Mouse (Mus musculus): Measurements from ENCODE around the gene Cnot8.
"Not testable (repeated sequence)": the region's sequence is repeated elsewhere in the genome, so short reads cannot be mapped to it uniquely, and the experiment has no call there.

Cnot8 gene

GRCm38 (mm10) chr11:58103697-58104306, at the start of gene Cnot8:
TSS of gene Cnot8 (plus strand) at chr11:58104153.
- peak; percentile 99 for DNase-seq

GRCm38 (mm10) chr11:58057455-58057854, 46.5 kb upstream of the Cnot8 start:
- DNase-seq = peak; percentile 42

GRCm38 (mm10) chr11:58059752-58060151, 44.2 kb upstream of the Cnot8 start:
- not testable (repeated sequence) for DNase-seq

GRCm38 (mm10) chr11:58061218-58061617, 42.7 kb upstream of the Cnot8 start:
- not testable (repeated sequence) for DNase-seq

GRCm38 (mm10) chr11:58062586-58062985, 41.4 kb upstream of the Cnot8 start:
- DNase-seq = no peak

GRCm38 (mm10) chr11:58065025-58065424, 38.9 kb upstream of the Cnot8 start:
- DNase-seq = no peak

GRCm38 (mm10) chr11:58072978-58073377, 31.0 kb upstream of the Cnot8 start:
- no peak for DNase-seq

GRCm38 (mm10) chr11:58077270-58077669, 26.7 kb upstream of the Cnot8 start:
- DNase-seq = no peak

GRCm38 (mm10) chr11:58081716-58082115, 22.2 kb upstream of the Cnot8 start:
- DNase-seq = no peak

GRCm38 (mm10) chr11:58092541-58092940, 11.4 kb upstream of the Cnot8 start:
- DNase-seq = no peak

- no peak for DNase-seq
These were observed 10.9 kb upstream of the Cnot8 start, which contains the start of gene Gm12248 for GRCm38 (mm10) chr11:58093021-58093528. TSS of gene Gm12248 (minus strand) at chr11:58093134.

GRCm38 (mm10) chr11:58094766-58095165, 9.2 kb upstream of the Cnot8 start:
- DNase-seq = no peak

GRCm38 (mm10) chr11:58095561-58095960, 8.4 kb upstream of the Cnot8 start:
- no peak for DNase-seq

GRCm38 (mm10) chr11:58096160-58096559, 7.8 kb upstream of the Cnot8 start:
- DNase-seq = no peak

GRCm38 (mm10) chr11:58096821-58097620, 6.9 kb upstream of the Cnot8 start:
- no peak for DNase-seq

GRCm38 (mm10) chr11:58097621-58098365, 6.2 kb upstream of the Cnot8 start:
- no peak for DNase-seq

GRCm38 (mm10) chr11:58098366-58098720, 5.6 kb upstream of the Cnot8 start:
- DNase-seq = not testable (repeated sequence)

- DNase-seq = no peak
These were observed 3.9 kb upstream of the Cnot8 start for GRCm38 (mm10) chr11:58100006-58100405.

- no peak for DNase-seq
These were observed 2.7 kb upstream of the Cnot8 start for GRCm38 (mm10) chr11:58101194-58101720.

GRCm38 (mm10) chr11:58102146-58102545, 1.8 kb upstream of the Cnot8 start:
- DNase-seq = no peak

GRCm38 (mm10) chr11:58102581-58103343, 1.2 kb upstream of the Cnot8 start:
- no peak for DNase-seq

GRCm38 (mm10) chr11:58103344-58103653, 654 bp upstream of the Cnot8 start:
- no peak for DNase-seq

All from kidney, adult 9 months (tissue).